Mouse (Mus musculus): ENCODE measurements around the gene Gm28079. TPM values are rescaled to one million over a fixed set of nuclear protein-coding genes. Genes with fewer than 3 reads are reported as not detected.
"Not testable (repeated sequence)": the region's sequence is repeated elsewhere in the genome, so short reads cannot be mapped to it uniquely, and the experiment has no call there.

The Gm28079 gene
- total RNA-seq (2015; ENCODE audit: low replicate concordance) (not detected in 2 replicates), total RNA-seq (2017; ENCODE audit: low replicate concordance) (not detected in 2 replicates)

DNA sequence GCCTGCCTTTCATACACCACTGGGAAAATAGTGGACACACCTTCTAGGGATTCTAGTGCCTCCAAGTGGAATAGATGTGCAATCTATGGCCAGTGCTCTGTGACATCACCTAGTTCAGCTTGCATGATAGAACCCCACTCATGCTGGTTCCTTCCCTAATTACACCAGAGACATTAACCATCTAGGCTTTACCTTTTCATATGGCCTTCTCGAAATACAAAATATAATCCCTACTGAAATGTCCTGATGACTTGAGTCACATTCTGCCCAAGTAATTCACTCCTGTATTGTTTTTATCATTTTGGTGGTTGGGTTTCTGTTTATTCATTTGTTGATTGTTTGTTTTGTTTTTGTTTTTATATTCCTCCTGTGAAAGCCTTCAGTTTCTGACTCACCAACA lies at the start of gene Gm28079:
Gene Gm28079, minus strand, starts transcription at position 101 of the 400 bp plus-strand sequence.
- not testable (repeated sequence) for ATAC-seq (replicated peaks; ENCODE audit: low FRiP score, poor library complexity, severe bottlenecking)

All from erythroid progenitor cell, adult 5-6 weeks (primary cell).